Mouse (Mus musculus): ENCODE measurements around the gene Amfr.
"Not testable (repeated sequence)": the region's sequence is repeated elsewhere in the genome, so short reads cannot be mapped to it uniquely, and the experiment has no call there.

Gene Amfr

GRCm38 (mm10) chr8:94012013-94012951, at the start of gene Amfr:
Gene Amfr, minus strand, starts transcription at chr8:94012842.
- POLR2A ChIA-PET, result interaction anchor here (0.7 to 2.0 kb wide), 7 partner anchors 18 to 369 kb away, joined by 3 to 5 read pairs (median 3); no protein-coding TSS in a partner anchor
- CTCF ChIA-PET, result interaction anchor here in 3 of 4 experiments (0.5 to 0.8 kb wide), 5 partner anchors 31 to 160 kb away, joined by 3 to 5 read pairs (median 3); no protein-coding TSS in a partner anchor

- POLR2A ChIA-PET, result interaction anchor here in 3 of 4 experiments (0.5 to 1.6 kb wide), 7 partner anchors 11 to 118 kb away, joined by 3 to 4 read pairs (median 3); no protein-coding TSS in a partner anchor
- CTCF ChIA-PET, result interaction anchor here (0.5 to 1.6 kb wide), 16 partner anchors 9 to 912 kb away, joined by 3 to 5 read pairs (median 3); no protein-coding TSS in a partner anchor
Measured at GRCm38 (mm10) chr8:94057157-94057854, 44.7 kb upstream of the Amfr start.

DNA sequence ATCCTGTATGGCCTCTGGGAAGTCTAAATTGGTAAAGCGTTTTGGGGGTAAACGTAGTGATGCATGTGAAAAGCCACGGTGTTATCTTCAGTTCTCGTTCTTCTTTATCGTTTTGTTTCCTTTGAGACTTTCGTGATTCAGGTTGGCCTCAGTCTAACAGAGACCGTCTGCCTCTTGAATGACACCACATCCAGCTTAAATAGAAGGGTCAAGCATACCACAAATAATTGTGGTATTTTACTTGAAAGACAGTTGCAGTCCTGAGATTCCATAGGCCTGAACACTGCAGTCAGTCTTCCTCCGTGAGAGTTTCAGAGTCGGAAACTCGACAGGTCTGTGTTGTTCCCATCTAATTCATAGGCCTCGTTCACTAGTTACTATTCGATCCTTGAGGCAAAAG, 40.1 kb upstream of the Amfr start:
- POLR2A ChIA-PET, result interaction anchor here in 1 of 4 experiments (1.6 kb wide), 1 partner anchor 15 kb away, joined by 4 read pairs; no protein-coding TSS in a partner anchor
- CTCF ChIA-PET, result no interaction called here

- CTCF ChIA-PET, result no interaction called here
- POLR2A ChIA-PET, result interaction anchor here in 1 of 4 experiments (0.6 to 0.9 kb wide), 2 partner anchors 51 to 162 kb away, joined by 3 to 4 read pairs; partner anchors contain the start of gene Bbs2
Measured at GRCm38 (mm10) chr8:94047845-94048244, 35.2 kb upstream of the Amfr start.

DNA sequence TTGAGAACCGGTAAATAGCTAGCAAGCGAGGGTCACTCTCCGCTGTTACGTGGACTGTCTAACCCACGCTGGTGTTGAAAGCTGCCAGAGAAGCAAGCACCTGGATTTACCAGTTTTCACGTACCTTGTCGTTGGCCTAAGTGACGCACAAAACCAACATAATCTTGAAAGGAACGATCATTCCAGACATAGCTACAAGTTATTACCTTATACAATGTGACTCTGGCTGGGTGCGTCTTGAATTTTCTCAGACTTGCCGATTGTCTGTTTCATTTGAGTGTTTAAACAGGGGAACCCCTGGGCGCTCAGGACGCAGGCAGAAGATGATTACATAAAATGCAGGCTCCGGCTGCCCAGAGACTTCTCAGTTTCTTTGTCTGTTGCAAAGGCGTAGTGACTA, 25.2 kb upstream of the Amfr start:
- CTCF ChIA-PET, result interaction anchor here in 1 of 4 experiments (0.8 kb wide), 1 partner anchor 129 kb away, joined by 3 read pairs; no protein-coding TSS in a partner anchor
- POLR2A ChIA-PET, result interaction anchor here in 3 of 4 experiments (0.6 to 1.8 kb wide), 20 partner anchors 9 to 1266 kb away, joined by 3 to 7 read pairs (median 4); partner anchors contain the start of genes Bbs2 (in 2 of the 3), Nup93 (in 2 of the 3) and Mt2 (in 1 of the 3)

DNA sequence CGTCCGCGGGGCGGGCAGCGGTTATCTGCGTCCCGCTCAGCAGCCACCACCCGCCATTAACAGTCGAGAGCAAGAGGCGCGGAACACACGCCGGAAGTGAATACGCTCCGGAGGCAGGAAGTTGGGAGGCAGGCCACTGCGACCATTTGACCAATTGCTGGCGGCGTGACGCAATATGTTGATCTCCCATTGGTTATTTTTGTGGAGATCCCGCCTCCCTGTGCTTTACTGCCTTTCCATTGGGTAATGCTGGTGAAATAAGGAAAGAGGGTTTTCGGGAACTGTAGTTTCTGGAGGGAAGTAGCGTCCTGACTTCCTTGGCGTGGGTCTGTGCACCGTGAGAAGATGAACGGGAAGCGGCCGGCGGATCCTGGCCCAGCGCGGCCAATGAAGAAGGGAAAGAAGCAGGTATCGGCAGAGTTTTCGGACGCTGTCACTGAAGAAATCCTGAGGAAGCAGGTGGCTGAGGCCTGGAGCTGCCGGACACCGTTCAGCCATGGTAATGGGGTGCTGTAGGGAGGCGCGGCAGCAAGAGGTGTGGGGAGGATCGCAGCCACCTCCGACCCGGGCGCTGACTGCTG, 24.4 kb upstream of the Amfr start, which contains the start of the genes Nudt21 and Ogfod1:
Nudt21 (minus strand) TSS at position 88 of the 581 bp plus-strand sequence.
Ogfod1 (plus strand) TSS at position 255 of the 581 bp plus-strand sequence.
- POLR2A ChIA-PET, result interaction anchor here in 3 of 4 experiments (0.6 to 1.8 kb wide), 19 partner anchors 9 to 1265 kb away, joined by 3 to 7 read pairs (median 4); partner anchors contain the start of genes Bbs2 (in 2 of the 3) and Nup93 (in 2 of the 3)
- CTCF ChIA-PET, result interaction anchor here in 1 of 4 experiments (0.8 kb wide), 1 partner anchor 130 kb away, joined by 3 read pairs; no protein-coding TSS in a partner anchor

DNA sequence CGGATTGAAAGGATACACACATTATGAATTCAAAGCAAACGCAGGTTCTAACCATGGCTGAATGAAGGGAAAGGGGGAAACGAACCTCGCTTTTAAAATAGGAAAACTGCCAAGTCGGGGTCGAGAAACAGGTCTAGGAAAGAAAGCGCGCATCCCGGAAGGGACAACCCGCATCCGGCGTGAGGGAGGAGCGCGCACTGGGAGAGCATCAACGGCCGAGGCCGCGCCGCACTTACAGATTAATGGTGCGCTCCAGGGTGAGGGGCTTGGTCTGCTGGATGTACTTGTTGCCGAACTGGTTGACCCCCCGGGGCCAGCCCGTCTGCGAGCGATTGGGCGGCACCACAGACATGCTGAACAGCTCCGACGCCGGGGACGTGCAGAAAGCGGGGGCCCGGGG, 23.9 kb upstream of the Amfr start:
- POLR2A ChIA-PET, result interaction anchor here in 1 of 4 experiments (1.8 kb wide), 1 partner anchor 25 kb away, joined by 5 read pairs; no protein-coding TSS in a partner anchor
- CTCF ChIA-PET, result not testable (repeated sequence)

- CTCF ChIA-PET, result no interaction called here
- POLR2A ChIA-PET, result interaction anchor here in 1 of 4 experiments (1.0 to 1.9 kb wide), 3 partner anchors 8 to 138 kb away, joined by 3 to 8 read pairs (median 7); partner anchors contain the start of gene Mt2
Measured at GRCm38 (mm10) chr8:94035200-94035599, 22.6 kb upstream of the Amfr start.

DNA sequence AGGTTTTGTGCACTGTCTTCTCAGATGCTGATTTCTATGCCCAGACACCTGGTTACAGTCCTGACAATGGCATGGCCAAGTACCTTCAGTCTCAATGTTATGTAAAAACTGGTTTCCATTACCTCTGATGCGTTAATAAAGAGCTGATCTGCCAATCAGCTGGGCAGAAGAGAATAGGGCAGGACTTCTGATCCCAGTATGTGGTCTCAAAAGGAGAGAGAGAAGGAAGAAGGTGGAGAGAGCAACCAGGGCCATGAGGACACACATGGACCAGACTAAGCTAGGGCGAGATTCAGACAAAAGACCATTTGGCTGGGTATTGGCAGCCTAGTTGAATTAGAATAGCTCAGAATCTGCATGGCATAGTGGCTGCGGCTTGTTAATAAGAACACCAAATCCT, 21.0 kb upstream of the Amfr start:
- ChIA-PET CTCF (interaction anchor here in 2 of 4 experiments (0.6 to 1.3 kb wide), 3 partner anchors 17 to 24 kb away, joined by 3 to 6 read pairs (median 3); no protein-coding TSS in a partner anchor), POLR2A (interaction anchor here (0.6 to 1.9 kb wide), 16 partner anchors 9 to 181 kb away, joined by 3 to 8 read pairs (median 4); partner anchors contain the start of genes Nup93 (in 2 of the 4), Amfr (in 1 of the 4), Bbs2 (in 1 of the 4) and Mt2 (in 1 of the 4))

DNA sequence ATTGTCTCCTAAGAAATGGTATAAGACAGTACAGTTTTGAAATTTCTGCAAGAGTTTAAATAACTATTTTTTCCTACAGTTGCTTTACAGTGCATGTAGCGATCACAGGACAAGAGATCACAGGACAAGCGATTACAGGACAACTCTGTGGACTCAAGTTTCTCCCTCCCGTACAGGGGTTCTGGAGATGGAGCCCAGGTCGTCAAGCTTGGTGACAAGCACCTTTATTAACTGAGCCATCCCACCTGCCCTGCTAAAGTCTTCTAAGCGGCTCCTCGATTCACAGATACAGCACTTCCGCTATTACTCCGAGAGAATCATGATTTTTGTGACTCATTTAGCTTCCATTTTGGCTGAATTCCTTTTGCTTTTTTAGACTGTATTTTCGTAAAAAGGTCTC, 17.1 kb upstream of the Amfr start:
- ChIA-PET POLR2A (interaction anchor here in 2 of 4 experiments (0.8 to 1.5 kb wide), 7 partner anchors 9 to 92 kb away, joined by 3 to 5 read pairs (median 3); partner anchors contain the start of genes Amfr (in 2 of the 2) and Bbs2 (in 1 of the 2)), CTCF (no interaction called here)

DNA sequence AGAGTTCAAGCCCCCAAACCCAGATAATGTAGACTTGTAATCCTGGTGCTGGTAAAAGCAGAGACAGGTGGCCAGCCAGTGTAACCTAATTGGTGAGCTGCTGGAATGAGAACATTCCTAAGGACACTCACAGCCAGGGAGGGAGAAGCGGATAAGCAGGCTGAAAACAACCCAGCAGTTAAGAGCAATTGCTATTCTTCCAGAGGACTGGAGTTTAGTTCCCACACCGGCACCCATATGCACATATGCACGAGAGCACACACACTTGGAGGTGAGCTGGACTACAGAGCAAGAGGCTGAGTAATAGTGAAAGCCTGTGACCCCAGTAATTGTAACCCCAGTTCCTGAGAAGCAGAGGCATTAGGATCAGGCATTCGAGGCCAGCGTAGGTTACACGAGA, 11.3 kb upstream of the Amfr start:
- ChIA-PET POLR2A (interaction anchor here in 2 of 4 experiments (1.1 to 1.4 kb wide), 5 partner anchors 10 to 181 kb away, joined by 3 to 5 read pairs (median 4); no protein-coding TSS in a partner anchor), CTCF (interaction anchor here in 1 of 4 experiments (1.7 kb wide), 1 partner anchor 34 kb away, joined by 4 read pairs; no protein-coding TSS in a partner anchor)

GRCm38 (mm10) chr8:94013026-94013612, 477 bp upstream of the Amfr start:
- ChIA-PET CTCF (interaction anchor here in 2 of 4 experiments (0.6 to 0.7 kb wide), 2 partner anchors 32 to 159 kb away, joined by 3 to 5 read pairs; no protein-coding TSS in a partner anchor), POLR2A (interaction anchor here in 3 of 4 experiments (0.7 to 2.0 kb wide), 7 partner anchors 11 to 368 kb away, joined by 3 to 5 read pairs (median 4); partner anchors contain the start of gene Mt2 (in 1 of the 3))

DNA sequence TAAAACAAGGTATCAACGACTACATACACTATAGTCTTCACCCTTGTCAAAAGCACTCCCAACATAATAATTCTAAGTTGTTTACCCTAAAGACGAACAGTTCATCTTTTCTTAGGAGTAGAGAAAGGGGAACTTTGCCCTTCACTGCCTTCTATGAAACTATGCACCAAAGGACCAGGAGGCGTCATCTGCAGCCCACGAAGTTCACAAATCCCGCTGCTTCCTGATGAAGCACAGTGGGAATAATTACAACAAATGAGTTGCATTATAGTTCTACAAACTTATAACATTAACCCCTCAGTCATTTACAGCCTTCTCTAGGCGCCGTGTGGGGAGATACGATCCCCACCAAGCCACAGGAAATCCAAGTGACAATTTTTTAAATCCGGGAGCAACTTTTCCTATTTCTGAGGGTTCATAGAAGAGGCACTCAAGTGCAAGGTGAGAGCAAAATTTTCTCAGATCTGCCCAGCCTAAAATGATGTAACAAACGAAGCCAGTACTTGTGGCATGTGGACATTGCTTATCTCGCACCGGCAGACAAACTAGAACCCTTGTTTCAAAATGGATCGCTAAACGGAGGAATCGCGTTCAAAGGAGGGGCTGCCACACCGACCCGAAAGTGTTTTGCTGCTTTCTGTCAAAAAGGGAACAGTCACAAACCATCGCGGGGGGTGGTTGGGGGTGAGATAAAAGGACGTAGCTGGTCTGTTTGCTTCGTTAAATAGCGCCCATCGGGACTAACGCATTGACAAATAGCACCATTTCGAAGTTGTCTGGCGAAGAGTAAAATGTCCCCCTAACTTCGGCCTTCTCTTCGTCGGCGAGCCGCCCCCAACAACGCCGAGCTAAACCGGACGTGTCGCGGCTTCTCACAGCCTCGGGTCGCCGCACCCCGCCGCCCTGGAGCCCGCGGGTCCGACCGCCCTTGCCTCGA, 1.3 kb downstream of the Amfr start:
- CTCF ChIA-PET, result interaction anchor here in 2 of 4 experiments (0.6 to 0.8 kb wide), 2 partner anchors 87 to 134 kb away, joined by 3 to 4 read pairs; no protein-coding TSS in a partner anchor
- POLR2A ChIA-PET, result interaction anchor here in 3 of 4 experiments (1.0 to 2.0 kb wide), 5 partner anchors 19 to 52 kb away, joined by 3 to 5 read pairs (median 4); no protein-coding TSS in a partner anchor

DNA sequence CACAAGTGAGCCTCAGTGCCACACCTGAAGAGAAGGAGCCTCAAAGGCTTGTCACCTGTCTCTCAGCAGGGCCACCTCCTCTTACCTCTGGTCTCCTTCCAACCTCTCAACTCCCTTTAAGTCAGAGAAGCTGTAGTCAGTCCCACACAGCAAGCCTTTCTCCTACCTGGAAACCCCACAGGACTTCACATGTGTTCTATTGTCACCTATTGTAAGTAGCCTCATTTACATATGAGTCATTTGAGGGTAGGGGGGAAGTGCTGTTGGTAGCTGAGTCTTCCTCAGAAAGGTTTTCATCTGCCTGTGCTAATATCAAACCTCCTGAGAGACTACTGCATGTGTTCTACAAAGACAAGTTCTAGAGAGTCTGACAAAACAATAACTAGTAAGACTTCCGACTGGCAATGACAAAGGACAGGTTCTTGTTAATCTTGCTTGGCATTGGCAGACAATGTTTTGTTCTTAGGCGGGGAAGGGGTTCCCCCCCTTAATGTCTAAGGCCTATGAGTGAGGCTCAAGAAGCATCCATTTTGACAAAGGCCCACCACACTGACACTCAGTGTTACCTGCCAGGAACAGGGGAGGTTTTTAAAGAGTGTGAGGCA, 2.4 kb downstream of the Amfr start:
- ChIA-PET POLR2A (interaction anchor here in 2 of 4 experiments (0.9 to 1.8 kb wide), 7 partner anchors 9 to 173 kb away, joined by 3 to 5 read pairs (median 4); partner anchors contain the start of gene Bbs2 (in 1 of the 2)), CTCF (interaction anchor here in 1 of 4 experiments (0.6 kb wide), 1 partner anchor 200 kb away, joined by 7 read pairs; no protein-coding TSS in a partner anchor)

DNA sequence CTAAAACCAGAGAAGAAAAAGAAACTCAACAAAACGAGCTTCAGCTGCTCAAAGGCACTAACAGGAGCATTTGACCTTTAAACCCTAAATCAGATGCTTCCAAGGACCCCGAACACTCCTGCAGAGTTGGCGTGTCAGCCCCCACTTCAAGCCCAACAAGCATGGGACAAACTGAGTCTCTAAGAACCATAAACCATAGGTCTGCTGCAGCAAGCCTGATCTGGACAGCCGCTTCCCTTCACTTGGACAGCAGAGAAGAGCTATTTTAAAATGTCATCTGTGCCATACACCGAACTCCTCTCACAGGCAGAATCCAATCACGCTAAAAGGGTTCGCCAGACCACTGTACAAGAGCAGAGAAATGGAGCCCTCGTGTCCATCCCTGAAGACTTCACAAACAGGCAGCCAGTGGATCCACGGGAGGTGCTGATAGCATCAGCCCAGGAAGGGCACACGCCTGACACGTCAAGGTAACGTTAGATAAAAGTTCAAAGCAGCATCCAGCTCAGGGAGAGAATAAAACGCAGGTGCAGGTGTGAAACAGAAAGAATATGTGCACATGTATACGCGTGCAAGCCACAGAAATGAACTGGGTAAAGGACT, 3.3 kb downstream of the Amfr start:
- POLR2A ChIA-PET, result interaction anchor here in 2 of 4 experiments (1.1 to 1.6 kb wide), 4 partner anchors 10 to 195 kb away, joined by 3 to 4 read pairs (median 3); partner anchors contain the start of gene Bbs2 (in 1 of the 2)

More for the DNA sequence above, 3.3 kb downstream of the Amfr start:
- CTCF ChIA-PET, result interaction anchor here in 1 of 4 experiments (0.8 kb wide), 1 partner anchor 196 kb away, joined by 4 read pairs; no protein-coding TSS in a partner anchor
